Mouse (Mus musculus) limb, embryonic 10.5 days (tissue): ENCODE measurements around the gene Vps33b. TPM values are rescaled to one million over a fixed set of nuclear protein-coding genes. Genes with fewer than 3 reads are reported as not detected.
A peak's percentile ranks its signal among the peaks of the same experiment; 100 is the strongest.

Experiments
- DNase-seq: peaks from one replicate; pipeline ENCODE4 v3.0.0-alpha.2; 2017; ENCODE audit warnings: low spot score
- H3K27ac ChIP-seq: fragments of 300-500 bp; sonication (generic); 2 replicates; pipeline ENCODE4 v1.5.1; 2016; ENCODE audit warnings: mild to moderate bottlenecking
- H3K27me3 ChIP-seq: fragments of 300-500 bp; sonication (generic); 2 replicates; pipeline ENCODE4 v1.6.1; 2016; ENCODE audit warnings: low read depth, mild to moderate bottlenecking; ENCODE audit not compliant: poor library complexity, severe bottlenecking
- H3K36me3 ChIP-seq: fragments of 300-500 bp; sonication (generic); 2 replicates; pipeline ENCODE4 v1.6.1; 2016; ENCODE audit warnings: mild to moderate bottlenecking, moderate library complexity
- H3K4me1 ChIP-seq: fragments of 300-500 bp; sonication (generic); 2 replicates; pipeline ENCODE4 v1.6.1; 2016
- H3K4me3 ChIP-seq: fragments of 300-500 bp; sonication (generic); 2 replicates; pipeline ENCODE4 v1.5.1; 2016; ENCODE audit warnings: mild to moderate bottlenecking, moderate library complexity
- H3K9me3 ChIP-seq: fragments of 300-500 bp; sonication (generic); replicated peaks from 2 replicates; pipeline ENCODE4 v1.6.1; 2016; ENCODE audit warnings: mild to moderate bottlenecking
- WGBS: fragments of 180-500 bp; shearing (Covaris S2); methylation state at CpG from one replicate; pipeline ENCODE4 v1.1.7; 2016; 5-methylcytosine and 5-hydroxymethylcytosine counted together
- polyA plus RNA-seq: library from polyadenylated mRNA; unstranded; fragments of >200 nt; fragmentation: Nextera tagmentation; extraction: Ambion mirVana; gene quantifications from 2 replicates; pipeline ENCODE4 v1.2.1, GENCODE M21; 2016

Vps33b gene
- polyA plus RNA-seq, 1 experiment from 2014 or later, result 17.9 TPM

GRCm38 (mm10) chr7:80246859-80247258 lies 22.6 kb upstream of the Vps33b start:
- Histone ChIP-seq H3K27me3 (no peaks in the 10 kb centered on the region), H3K27ac (peak overlapping the region; percentile 86), H3K9me3 (no peaks in the 10 kb centered on the region), H3K4me3 (peak overlapping the region; percentile 57), H3K4me1 (0 out of 2 replicates have a peak, but pooled peaks cover 2% of the 10 kb centered on the region), H3K36me3 (peaks cover 1% of the 10 kb centered on the region; the same call in 1 of the 2 replicates)
- no peak for DNase-seq
- WGBS, result 64% methylated on average over 7 of the region's 7 CpGs

GRCm38 (mm10) chr7:80252437-80252836 lies 17.0 kb upstream of the Vps33b start:
- Histone ChIP-seq H3K36me3 (no peaks in the 10 kb centered on the region), H3K4me3 (no peak overlapping the region), H3K27me3 (0 out of 2 replicates have a peak, but pooled peaks cover 3% of the 10 kb centered on the region), H3K27ac (no peak overlapping the region), H3K9me3 (no peaks in the 10 kb centered on the region), H3K4me1 (0 out of 2 replicates have a peak, but pooled peaks cover 2% of the 10 kb centered on the region)
- no peak for DNase-seq
- WGBS, result 81% methylated on average over 7 of the region's 7 CpGs

- H3K9me3 ChIP-seq, result no peaks in the 10 kb centered on the region
- H3K36me3 ChIP-seq, result no peaks in the 10 kb centered on the region
- DNase-seq, result no peak
- H3K4me3 ChIP-seq, result no peak overlapping the region
- WGBS, result 88% methylated on average over 11 of the region's 11 CpGs
- H3K27me3 ChIP-seq, result 0 out of 2 replicates have a peak, but pooled peaks cover 3% of the 10 kb centered on the region
- 0 out of 2 replicates have a peak, but pooled peaks cover 2% of the 10 kb centered on the region for H3K4me1 ChIP-seq
- no peak overlapping the region for H3K27ac ChIP-seq
Observed at GRCm38 (mm10) chr7:80252886-80253285, 16.6 kb upstream of the Vps33b start.

GRCm38 (mm10) chr7:80255981-80256380 lies 13.5 kb upstream of the Vps33b start:
- Histone ChIP-seq H3K27me3 (0 out of 2 replicates have a peak, but pooled peaks cover 3% of the 10 kb centered on the region), H3K9me3 (no peaks in the 10 kb centered on the region), H3K4me3 (no peak overlapping the region), H3K36me3 (no peaks in the 10 kb centered on the region), H3K27ac (no peak overlapping the region), H3K4me1 (peaks cover 9% of the 10 kb centered on the region)
- 82% methylated on average over 2 of the region's 2 CpGs for WGBS
- DNase-seq, result no peak

- Histone ChIP-seq H3K4me1 (peaks cover 18% of the 10 kb centered on the region), H3K36me3 (no peaks in the 10 kb centered on the region), H3K27ac (no peak overlapping the region), H3K27me3 (0 out of 2 replicates have a peak, but pooled peaks cover 3% of the 10 kb centered on the region), H3K9me3 (no peaks in the 10 kb centered on the region), H3K4me3 (no peak overlapping the region)
- no peak for DNase-seq
- WGBS, result 55% methylated on average over 2 of the region's 2 CpGs
Observed at GRCm38 (mm10) chr7:80257706-80258105, 11.7 kb upstream of the Vps33b start.

- Histone ChIP-seq H3K27me3 (no peaks in the 10 kb centered on the region), H3K9me3 (no peaks in the 10 kb centered on the region), H3K4me3 (peak within 1 kb of the TSS; percentile 96), H3K4me1 (peaks cover 18% of the 10 kb centered on the region), H3K36me3 (peaks cover 28% of the 10 kb centered on the region), H3K27ac (peak within 1 kb of the TSS; percentile 91)
- peak; percentile 89 for DNase-seq
- 26% methylated on average over 40 of the region's 40 CpGs for WGBS
Observed at GRCm38 (mm10) chr7:80260625-80261371, 8.7 kb upstream of the Vps33b start, which contains the start of gene Ngrn. TSS of gene Ngrn (plus strand) at chr7:80261215.

- peaks cover 18% of the 10 kb centered on the region for H3K4me1 ChIP-seq
- WGBS, result under 1% methylated on average over 32 of the region's 32 CpGs
- H3K9me3 ChIP-seq, result no peaks in the 10 kb centered on the region
- peaks cover 35% of the 10 kb centered on the region for H3K36me3 ChIP-seq
- no peaks in the 10 kb centered on the region for H3K27me3 ChIP-seq
- H3K27ac ChIP-seq, result peak overlapping the region; percentile 91
- no peak for DNase-seq
- H3K4me3 ChIP-seq, result peak overlapping the region; percentile 96
Observed at GRCm38 (mm10) chr7:80261372-80261990, 8.0 kb upstream of the Vps33b start.

- Histone ChIP-seq H3K36me3 (peaks cover 45% of the 10 kb centered on the region), H3K27ac (no peak overlapping the region), H3K27me3 (no peaks in the 10 kb centered on the region), H3K4me1 (peaks cover 27% of the 10 kb centered on the region), H3K9me3 (no peaks in the 10 kb centered on the region), H3K4me3 (no peak overlapping the region)
- DNase-seq, result no peak
- WGBS, result 96% methylated on average over 12 of the region's 12 CpGs
Observed at GRCm38 (mm10) chr7:80264606-80265005, 4.8 kb upstream of the Vps33b start.

GRCm38 (mm10) chr7:80267764-80268163 lies 1.7 kb upstream of the Vps33b start:
- no peaks in the 10 kb centered on the region for H3K27me3 ChIP-seq
- WGBS, result 80% methylated on average over 1 of the region's 1 CpGs
- H3K27ac ChIP-seq, result no peak overlapping the region
- H3K4me1 ChIP-seq, result peaks cover 21% of the 10 kb centered on the region
- peaks cover 53% of the 10 kb centered on the region for H3K36me3 ChIP-seq
- H3K9me3 ChIP-seq, result no peaks in the 10 kb centered on the region
- no peak for DNase-seq
- H3K4me3 ChIP-seq, result no peak overlapping the region

GRCm38 (mm10) chr7:80269751-80270255 lies 354 bp downstream of the Vps33b start:
- Histone ChIP-seq H3K27me3 (no peaks in the 10 kb centered on the region), H3K4me3 (peak overlapping the region; percentile 80), H3K36me3 (peaks cover 55% of the 10 kb centered on the region), H3K4me1 (peaks cover 21% of the 10 kb centered on the region), H3K9me3 (peaks cover 6% of the 10 kb centered on the region), H3K27ac (peak overlapping the region; percentile 77)
- WGBS, result under 1% methylated on average over 23 of the region's 23 CpGs
- DNase-seq, result no peak

GRCm38 (mm10) chr7:80273456-80273855 lies 4.0 kb downstream of the Vps33b start:
- no peak overlapping the region for H3K27ac ChIP-seq
- DNase-seq, result no peak
- peaks cover 18% of the 10 kb centered on the region for H3K4me1 ChIP-seq
- H3K27me3 ChIP-seq, result no peaks in the 10 kb centered on the region
- H3K9me3 ChIP-seq, result peaks cover 9% of the 10 kb centered on the region
- peaks cover 63% of the 10 kb centered on the region for H3K36me3 ChIP-seq
- WGBS, result 90% methylated on average over 2 of the region's 2 CpGs
- H3K4me3 ChIP-seq, result no peak overlapping the region

GRCm38 (mm10) chr7:80276374-80276773 lies 6.9 kb downstream of the Vps33b start:
- Histone ChIP-seq H3K4me1 (no peaks in the 10 kb centered on the region), H3K9me3 (peaks cover 9% of the 10 kb centered on the region), H3K36me3 (peaks cover 84% of the 10 kb centered on the region), H3K27ac (no peak overlapping the region), H3K27me3 (no peaks in the 10 kb centered on the region), H3K4me3 (no peak overlapping the region)
- WGBS, result 94% methylated on average over 4 of the region's 4 CpGs
- DNase-seq, result no peak

GRCm38 (mm10) chr7:80280032-80280431 lies 10.6 kb downstream of the Vps33b start:
- Histone ChIP-seq H3K27ac (no peak overlapping the region), H3K36me3 (peaks cover 75% of the 10 kb centered on the region), H3K27me3 (no peaks in the 10 kb centered on the region), H3K4me1 (no peaks in the 10 kb centered on the region), H3K9me3 (peaks cover under 1% of the 10 kb centered on the region; the same call in 1 of the 2 replicates), H3K4me3 (no peak overlapping the region)
- no peak for DNase-seq
- WGBS, result 81% methylated on average over 10 of the region's 10 CpGs
